Mouse (Mus musculus) brown adipose tissue, adult 24 weeks (tissue): ENCODE results near the gene Ess2. TPM values are rescaled to one million over a fixed set of nuclear protein-coding genes. Genes with fewer than 3 reads are reported as not detected.

Experiments
- H3K27ac ChIP-seq: fragments of 200-500 bp; replicated peaks from 2 replicates; pipeline ENCODE4 v1.5.1; 2012; ENCODE audit warnings: low read depth, mild to moderate bottlenecking, low read length
- H3K4me1 ChIP-seq: fragments of 200-500 bp; 2 replicates; pipeline ENCODE4 v1.6.1; 2012; ENCODE audit warnings: low read length, mixed read lengths; ENCODE audit not compliant: control insufficient read depth, insufficient read depth, insufficient read length
- H3K4me3 ChIP-seq: fragments of 200-500 bp; 2 replicates; pipeline ENCODE4 v1.5.1; 2012; ENCODE audit warnings: low read depth, mild to moderate bottlenecking, low read length, moderate library complexity; ENCODE audit not compliant: insufficient read depth
- polyA plus RNA-seq: library from polyadenylated mRNA; stranded (reverse); fragments of >200 nt; gene quantifications from 2 replicates; pipeline ENCODE4 v1.2.4, GENCODE M21; 2012; ENCODE audit not compliant: missing spikeins, insufficient read depth, insufficient read length

Gene Ess2
- polyA plus RNA-seq, 1 experiment: 8.8 TPM

DNA sequence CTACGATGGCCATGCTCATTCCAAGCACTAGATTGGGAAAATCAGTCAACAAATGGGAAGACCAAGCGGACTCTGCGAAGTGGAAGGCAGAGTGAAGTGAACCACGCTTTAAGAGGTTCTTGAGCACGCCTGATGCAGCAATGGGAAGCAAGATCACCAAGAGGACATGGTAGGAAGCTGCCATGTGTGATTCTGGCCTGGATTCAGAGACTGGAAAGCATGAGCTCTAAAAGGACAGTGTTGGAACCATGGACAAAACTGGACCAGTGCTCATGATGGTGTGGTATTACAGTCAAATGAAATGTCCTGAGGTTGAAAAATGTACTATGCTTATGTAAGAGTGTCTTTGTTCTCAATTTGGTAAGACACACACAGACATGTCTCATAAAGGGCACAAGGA is 59.8 kb downstream of the Ess2 start:
- H3K4me1 ChIP-seq: no peaks in the 10 kb centered on the region
- H3K4me3 ChIP-seq: no peak overlapping the region
- no peak overlapping the region for H3K27ac ChIP-seq

Other genes starting within 250 kb of the Ess2 start
- gene Med15, start 178.5 kb downstream of the Ess2 start, polyA plus RNA-seq: 14.7 and 16.2 TPM in 2 replicates
- 10.2 and 19.0 TPM in 2 replicates for gene Klhl22, start 151.7 kb downstream of the Ess2 start, polyA plus RNA-seq
- 0.92 and 1.8 TPM in 2 replicates for gene Scarf2, start 114.1 kb downstream of the Ess2 start, polyA plus RNA-seq
- gene B830017H08Rik, start 78.2 kb downstream of the Ess2 start, polyA plus RNA-seq: not detected in 2 replicates
- gene Car15, start 73.0 kb downstream of the Ess2 start, polyA plus RNA-seq: 1.5 and 2.1 TPM in 2 replicates
- gene Gm20518, start 19.7 kb downstream of the Ess2 start, polyA plus RNA-seq: not detected in 2 replicates
- gene Tssk1, start 17.1 kb downstream of the Ess2 start, polyA plus RNA-seq: 0.28 TPM in 1 of 2 replicates, not detected in the other
- 15.5 and 17.6 TPM in 2 replicates for gene Dgcr2, start 12.8 kb downstream of the Ess2 start, polyA plus RNA-seq
- not detected in 2 replicates for gene Tssk2, start 12.7 kb downstream of the Ess2 start, polyA plus RNA-seq
- gene Gsc2, start 3.7 kb upstream of the Ess2 start, polyA plus RNA-seq: not detected in 2 replicates
- gene Slc25a1, start 16.9 kb upstream of the Ess2 start, polyA plus RNA-seq: 1,001 and 1,166 TPM in 2 replicates
- gene Vpreb2, start 69.1 kb upstream of the Ess2 start, polyA plus RNA-seq: not detected in 2 replicates
- 125 and 134 TPM in 2 replicates for gene Dgcr6, start 141.5 kb upstream of the Ess2 start, polyA plus RNA-seq
- gene Prodh, start 178.9 kb upstream of the Ess2 start, polyA plus RNA-seq: 14.8 and 27.5 TPM in 2 replicates
- gene Rtn4r, start 216.3 kb upstream of the Ess2 start, polyA plus RNA-seq: not detected in 2 replicates